Mouse (Mus musculus) brain, adult 2 months (tissue): ENCODE measurements around the gene Slco3a1.

ENCODE experiments used
- DNase-seq: peaks from one replicate; pipeline ENCODE4 v3.0.0; 2011; ENCODE audit warnings: low read depth, low spot score

Slco3a1 gene

DNA sequence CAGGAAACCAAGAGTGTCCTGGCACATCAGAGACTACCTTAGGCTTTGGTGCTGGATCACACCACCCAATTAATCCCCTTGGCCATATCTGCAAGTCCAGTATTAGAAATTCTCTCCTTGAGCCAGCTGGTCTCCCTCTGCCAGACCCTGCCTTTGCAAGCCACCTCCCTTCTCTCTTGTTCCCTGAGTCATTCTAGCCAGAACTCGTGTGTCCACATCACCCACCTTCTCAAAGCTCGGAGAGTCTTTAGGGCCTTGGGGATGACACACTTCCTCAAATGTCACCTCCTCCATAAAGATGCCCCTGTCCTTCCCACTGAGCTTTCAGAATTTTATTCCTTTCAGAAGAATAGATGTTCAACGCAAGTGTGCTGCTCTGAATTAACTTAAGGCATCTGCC is 172.3 kb downstream of the Slco3a1 start:
- DNase-seq: peak; percentile 76

DNA sequence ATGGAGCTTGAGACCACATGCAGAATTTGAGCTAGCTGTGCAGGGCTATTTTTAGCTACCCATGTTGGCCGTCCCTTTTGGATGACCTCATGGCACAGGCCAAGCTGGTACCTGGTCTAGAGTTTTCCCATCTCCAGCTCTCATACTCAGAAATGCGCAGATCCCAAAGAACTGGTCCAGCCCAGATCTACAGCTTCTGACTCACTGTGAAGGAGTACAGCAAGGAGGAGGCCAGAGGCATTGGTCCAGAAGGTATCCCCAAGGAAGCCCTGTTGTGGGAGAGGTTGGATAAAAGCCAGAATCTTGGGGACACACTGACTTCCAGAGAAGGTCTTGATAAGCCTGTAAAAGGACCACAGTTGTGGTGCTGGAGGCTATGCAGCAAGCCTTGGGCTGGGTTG is 172.7 kb downstream of the Slco3a1 start:
- peak; percentile 92 for DNase-seq

DNA sequence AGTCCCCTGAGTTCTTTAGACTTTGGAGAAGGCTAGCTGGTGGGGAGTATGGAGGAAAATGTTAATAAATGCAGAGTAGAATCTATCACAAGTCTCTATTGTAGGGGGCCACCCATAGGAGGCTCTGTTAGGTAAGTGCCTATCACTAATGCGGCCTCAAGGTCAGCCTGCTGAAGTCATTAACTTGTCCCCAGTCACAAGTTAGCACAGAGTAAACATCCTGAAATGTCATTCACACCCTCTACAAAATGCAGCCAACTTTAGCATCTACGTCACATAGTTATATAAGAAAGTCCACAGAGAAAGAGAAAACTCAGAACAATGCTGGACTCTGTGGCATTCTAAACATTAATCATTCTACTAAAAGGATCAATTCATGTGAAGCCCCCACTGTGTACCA is 173.5 kb downstream of the Slco3a1 start:
- DNase-seq: no peak

DNA sequence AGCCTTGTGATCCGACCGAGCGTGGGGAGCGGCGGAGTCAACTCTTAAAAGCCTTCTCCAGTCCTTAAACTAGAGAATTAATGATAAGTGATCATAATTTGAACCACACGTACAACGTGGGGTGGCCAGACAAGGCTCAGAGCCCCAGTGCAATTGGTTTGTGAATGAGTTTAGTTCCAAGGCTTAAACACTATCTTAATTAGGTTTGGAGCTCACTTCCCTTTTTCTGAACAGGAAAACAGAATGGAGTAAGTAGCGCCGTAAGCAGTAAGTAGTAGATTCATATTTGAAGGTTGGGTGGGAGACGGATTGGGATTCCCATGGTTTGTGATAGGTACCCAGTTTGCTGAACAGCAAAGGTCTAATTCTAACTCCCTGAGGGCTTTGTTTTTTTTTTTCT is 176.7 kb downstream of the Slco3a1 start:
- DNase-seq: no peak

DNA sequence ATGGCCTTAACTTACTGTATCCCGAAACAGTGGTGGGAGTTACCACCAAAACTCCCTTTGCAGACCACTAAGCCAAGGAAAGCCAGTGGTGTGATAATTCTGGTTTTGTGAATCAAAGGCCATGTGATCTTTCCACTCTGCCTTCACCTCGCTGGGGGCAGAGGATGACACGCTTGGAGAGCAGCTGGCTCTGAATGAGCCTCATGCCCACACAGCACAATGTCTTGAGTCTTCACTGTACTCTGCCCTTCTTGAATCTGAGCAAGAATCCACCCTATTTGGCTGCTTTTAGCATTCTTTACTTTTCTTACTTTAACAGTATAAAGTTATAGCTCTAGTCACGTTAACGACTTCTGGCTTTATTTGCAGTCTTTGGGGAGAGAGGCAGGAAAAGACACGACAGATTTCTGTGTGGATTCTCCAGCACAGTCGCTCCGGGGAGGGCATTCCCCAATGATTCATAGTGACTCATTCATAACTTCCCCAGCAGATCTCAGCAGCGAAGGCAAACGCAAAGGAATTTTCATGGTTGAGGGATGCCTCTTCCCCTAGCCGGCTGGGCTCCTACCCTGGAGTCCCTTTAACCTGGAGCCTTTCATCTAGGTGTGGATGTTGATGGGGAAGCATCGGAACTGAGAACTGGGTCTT is 178.1 kb downstream of the Slco3a1 start:
- peak; percentile 89 for DNase-seq

DNA sequence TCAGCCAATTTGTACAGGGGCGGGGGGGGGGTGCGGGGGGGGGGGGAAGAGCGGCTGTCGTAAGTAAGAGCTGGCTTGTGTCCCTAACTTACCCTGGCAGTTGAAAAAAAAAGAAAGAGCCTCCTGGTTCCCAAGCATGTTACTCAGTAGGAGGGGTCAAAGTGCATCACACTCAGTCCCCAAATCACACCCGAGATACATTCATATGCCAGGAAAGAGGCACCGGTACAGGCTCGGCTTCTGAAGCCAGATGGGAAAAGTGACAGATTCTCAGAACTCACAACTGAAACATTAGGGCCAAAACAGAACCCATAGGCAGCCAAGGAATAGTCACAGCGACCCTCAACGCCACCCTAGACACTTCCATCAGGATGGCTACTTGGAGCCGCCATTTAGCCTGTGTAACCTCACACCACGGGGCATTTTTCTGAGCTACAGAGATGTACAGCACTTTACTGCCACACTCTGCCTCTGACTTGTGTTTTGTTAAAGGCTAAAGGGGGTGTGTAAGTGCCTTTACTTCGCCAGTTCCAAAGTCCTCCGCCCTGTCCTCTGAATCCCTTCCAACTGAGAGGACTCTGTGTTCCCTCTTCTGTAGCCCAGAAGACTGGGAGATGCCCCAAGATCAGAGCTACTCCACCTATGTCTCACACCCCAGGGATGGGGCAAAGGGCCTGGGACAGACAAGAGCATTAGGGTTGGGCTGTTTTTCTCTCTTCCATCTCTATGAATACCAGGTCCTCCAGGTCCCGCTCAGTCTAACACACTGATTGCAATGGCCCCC is 179.2 kb downstream of the Slco3a1 start:
- no peak for DNase-seq

DNA sequence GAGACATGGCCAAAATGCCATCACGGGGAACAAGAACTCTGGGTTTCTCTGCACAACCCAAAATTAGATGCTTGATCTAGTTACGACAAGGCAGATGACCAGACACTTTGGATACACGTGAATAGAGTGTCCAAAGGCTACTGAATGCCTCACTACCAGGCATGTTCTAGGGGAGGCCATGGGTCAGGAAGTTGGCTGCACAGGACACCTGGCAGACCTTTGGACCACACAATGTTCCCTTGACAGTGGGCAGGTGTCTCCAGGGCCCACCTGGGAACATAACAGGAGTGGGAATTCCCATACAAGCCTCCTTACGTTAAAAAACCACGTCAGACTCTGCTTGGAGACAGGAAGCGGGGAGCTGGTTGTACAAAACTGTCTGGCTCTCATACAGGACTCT is 181.5 kb downstream of the Slco3a1 start:
- no peak for DNase-seq

DNA sequence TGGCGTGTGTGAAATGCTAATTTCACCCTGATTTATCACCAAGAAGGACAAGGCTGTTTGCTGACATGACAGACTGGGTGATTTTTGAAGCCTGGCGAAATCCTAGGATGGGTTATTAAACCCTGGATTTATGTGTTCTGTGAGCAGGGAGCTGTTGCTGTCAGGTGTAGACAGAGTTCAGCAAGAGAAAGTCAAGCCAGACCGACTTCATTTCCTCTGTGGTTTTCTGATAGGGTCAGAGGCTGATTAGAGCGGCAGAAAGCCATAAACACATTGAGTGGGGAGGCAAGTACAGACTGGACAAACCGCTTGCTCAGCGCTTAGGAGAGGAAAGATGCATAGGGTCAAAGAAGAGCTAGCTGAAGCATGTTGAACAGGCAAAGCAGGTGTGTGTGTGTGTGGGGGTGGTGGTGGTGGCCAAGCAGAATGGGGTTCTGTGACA is 182.4 kb downstream of the Slco3a1 start:
- DNase-seq: no peak

DNA sequence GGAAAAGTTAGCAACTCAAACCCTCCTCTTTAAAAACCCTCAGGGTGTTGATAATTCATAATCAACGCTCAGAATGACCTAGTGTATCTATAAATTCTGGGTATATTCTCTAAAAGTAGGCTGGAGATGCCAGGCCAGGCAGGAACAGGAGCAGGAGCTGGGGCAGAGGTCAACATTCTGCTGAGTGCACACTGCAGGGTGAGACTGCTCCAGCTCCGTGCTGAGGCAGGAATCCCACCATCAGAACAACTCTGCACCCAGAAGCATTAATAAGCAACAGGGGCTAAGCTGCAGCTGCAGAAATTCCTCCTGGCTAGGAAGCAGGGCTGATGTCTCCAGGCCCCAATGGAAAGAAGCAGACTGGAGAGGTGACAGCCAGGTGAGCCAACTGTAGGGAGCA is 182.9 kb downstream of the Slco3a1 start:
- DNase-seq: no peak

DNA sequence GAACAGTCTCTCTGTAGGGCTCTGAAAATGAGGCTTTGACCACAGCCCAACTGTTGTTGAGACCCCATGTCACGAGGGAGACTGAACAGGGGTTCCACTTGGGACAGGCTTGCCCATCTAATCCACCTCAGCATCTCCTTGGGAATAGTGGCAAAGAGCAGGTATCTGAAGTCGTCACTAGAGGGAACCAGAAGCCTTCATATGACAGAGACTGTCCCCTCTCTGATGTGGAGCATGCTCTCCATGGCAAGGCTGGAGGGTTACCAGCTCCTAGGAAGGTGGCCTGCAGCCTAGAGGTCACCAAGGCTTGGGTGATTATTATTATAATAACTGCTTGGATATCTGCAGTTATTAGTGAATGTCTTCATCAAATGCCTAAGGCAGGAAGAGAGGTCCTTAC is 183.4 kb downstream of the Slco3a1 start:
- peak; percentile 89 for DNase-seq

DNA sequence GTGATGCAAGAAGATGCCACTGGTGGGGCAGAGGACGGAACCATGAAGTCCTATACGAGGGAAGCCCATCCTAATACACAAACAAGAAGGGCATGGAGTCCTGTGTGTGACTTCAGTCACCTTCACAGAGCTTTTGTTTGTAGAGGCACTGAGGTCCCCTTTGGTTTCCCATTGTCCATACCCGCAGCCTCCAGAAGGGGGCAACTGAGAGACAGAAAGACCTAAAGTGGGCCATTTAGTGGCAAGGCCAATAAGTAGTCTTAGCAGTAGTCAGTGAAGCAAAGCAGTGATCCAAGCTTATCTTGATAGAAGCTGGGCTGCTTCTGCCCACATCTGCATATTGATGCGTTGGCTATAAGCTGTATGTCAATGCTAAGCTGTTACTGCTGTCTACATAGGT is 184.9 kb downstream of the Slco3a1 start:
- peak; percentile 58 for DNase-seq

DNA sequence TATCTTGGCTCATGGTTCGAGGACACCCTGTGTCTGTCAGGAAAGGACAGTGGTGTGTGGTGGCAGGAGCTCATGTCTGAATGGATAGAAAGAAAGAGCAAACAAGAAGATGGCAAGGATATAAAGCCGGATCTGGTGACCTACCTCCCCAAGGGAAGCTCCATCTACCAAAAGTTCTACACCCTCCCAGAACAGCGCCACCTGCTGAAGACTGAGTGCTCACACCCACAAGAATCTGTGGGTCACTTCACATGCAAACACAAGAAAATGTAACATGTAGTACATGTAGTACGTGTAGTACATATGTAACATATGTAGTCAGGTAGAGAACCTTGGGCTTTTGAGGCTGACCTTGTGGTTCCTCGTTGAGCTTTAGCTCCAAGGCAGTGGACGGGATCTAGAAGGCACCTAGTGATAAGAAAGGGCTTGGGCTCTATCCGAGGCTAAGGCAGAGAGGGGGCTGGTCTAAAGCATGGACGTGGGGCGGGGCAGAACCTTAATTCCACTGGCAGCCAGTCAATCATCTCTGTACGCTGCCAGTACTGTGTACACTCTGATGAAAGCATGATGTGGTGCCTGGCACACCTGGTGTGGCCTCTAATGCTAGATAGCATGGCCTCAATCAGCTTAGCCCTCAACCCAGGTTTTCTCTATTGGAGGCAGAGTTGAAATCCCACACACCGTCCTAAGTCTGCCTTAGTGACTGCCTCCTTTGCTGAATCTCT is 186.2 kb downstream of the Slco3a1 start:
- DNase-seq: no peak

DNA sequence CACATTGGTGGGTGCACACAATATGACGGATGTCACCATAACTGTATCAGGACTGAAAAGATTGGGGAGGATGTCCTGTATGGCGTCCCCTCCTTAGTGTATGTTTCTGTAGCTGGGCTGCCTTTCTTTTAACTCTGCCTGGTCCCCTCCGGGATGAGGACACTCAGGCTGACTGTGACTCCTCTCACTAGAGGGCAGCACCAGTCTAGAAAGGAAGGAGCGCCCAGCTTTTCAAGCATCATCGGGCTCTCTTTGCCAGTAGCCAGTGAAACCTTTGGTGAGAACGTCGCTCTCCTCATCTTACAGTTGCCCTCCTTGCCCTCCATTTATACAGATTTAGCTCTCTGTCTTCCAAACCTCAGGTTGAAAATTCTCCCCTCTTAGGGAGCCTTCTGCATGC is 187.2 kb downstream of the Slco3a1 start:
- DNase-seq: peak; percentile 84

DNA sequence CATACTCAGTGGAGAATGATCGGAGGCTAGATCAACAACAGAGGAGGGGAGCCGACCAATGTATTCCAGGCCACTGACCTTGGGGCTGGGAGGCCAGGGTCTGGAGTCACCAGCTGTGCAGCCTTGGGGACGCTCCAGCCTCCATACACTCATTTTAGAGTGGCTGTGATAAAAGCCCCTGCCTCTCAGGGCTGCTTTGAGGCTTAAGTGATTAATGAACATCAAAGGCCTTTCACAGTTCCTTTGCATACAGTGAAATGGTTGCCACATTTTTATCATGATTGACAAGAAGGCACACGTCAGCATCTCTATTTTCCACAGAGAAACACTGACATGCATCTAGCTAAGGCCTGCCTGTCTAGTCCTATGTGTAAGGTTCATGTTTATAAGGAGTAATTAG is 189.0 kb downstream of the Slco3a1 start:
- no peak for DNase-seq

DNA sequence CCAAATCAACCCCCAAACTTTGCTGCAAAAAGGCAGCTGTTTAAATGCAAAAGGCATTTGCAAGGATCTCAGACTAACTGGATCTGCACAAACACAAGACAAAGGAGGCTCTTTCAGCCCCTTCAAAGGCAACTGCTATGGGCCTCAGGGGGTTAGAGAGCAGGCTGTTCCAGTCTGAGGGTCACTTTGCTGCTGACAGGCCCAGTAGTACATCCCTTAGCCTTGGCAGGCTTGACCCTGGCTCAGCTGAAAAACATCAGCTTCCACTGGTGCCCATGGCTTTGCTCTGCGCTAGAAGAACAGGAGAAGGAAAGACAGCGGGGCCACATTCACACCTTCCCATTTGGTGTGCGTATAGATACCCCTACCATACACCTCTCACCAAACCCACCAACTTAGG is 189.6 kb downstream of the Slco3a1 start:
- DNase-seq: no peak

DNA sequence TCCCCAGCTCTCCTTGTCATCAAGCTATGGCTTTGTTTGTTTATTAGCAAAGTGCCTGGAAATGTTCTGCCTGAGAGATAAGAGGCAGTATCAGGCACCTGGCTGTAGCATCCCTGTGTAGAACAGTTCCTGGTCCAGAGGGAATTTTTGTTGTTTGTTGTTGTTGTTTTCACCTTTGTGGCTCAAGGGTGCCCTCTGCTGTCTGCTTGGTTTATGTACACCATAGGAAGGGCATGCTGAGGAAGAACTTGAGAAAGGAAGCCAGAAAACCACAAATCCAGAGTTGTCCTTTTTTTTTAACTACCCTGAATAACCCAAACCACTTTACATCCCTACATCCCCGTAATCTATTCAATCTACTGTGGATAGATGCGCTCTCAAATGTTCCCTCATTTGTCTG is 191.1 kb downstream of the Slco3a1 start:
- peak; percentile 54 for DNase-seq

DNA sequence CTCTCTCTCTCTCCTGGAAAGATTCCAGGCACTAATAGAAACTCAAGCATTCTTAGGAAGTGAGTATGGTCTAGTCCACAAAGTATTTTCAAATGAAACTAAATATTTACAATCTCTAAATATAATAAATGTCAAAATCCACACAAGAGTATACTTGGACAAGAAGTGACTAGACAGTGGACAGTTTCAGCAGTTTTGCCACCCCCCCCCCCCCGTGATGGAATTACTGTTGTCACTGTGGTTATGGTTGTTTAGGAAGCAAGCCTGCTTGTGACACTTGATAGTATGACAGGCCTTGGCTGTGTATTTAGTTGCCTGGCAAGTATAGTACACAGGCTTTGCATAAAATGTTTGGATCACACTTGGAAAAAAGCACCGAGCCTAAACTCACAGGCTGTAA is 192.9 kb downstream of the Slco3a1 start:
- DNase-seq: no peak

DNA sequence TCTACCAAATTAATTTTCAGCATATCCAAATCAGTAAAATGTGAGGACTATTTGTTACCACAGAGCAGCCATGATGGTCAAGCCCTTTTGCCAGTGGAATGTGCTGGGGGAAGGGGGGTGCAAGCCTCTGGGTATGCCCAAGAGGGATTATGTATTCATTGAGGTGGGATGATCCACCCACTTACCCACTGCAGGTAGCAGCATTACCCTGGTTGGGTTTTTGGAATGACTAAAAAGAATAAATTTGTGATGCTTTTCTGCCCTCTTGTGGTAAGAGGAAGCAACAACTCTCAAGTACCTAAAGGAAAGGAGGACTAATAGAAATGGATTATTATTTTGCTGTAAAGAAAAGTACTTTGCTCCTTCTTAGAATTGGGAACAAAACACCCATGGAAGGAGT is 197.6 kb downstream of the Slco3a1 start:
- DNase-seq: peak; percentile 61

DNA sequence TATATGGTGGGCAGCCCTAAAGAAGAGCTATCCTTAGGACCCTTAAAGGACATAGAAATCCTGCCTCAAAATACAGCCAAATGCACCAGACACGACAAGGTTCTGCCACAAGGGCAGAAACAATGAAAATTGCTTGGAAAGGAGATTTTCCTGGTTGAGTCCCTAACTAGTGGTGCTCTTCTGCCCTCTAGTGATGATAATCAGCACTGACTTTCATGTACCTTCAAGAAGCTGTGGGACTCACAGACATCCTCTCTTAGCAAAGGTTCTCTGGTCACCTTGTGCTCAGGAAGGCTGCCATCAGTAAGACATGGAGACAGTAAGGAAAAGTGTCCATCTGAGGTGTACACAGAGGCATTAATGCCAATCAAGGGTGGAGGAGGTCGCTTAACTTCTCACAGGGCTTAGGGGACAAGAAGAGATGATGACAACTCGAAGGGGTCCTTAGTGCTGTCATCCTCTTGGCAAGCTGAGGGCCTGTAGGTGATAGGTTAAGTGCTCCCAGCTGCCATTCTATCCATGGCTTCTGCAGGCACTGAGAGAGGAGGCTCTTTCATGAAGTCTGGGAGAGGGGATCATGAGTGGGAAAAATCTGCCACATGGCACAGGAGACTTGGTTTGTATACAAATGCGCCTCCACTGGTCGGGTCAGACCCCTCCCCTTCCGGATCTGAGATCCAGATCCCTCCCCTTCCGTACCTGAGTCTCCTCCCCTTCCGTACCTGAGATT is 199.9 kb downstream of the Slco3a1 start:
- peak; percentile 89 for DNase-seq

DNA sequence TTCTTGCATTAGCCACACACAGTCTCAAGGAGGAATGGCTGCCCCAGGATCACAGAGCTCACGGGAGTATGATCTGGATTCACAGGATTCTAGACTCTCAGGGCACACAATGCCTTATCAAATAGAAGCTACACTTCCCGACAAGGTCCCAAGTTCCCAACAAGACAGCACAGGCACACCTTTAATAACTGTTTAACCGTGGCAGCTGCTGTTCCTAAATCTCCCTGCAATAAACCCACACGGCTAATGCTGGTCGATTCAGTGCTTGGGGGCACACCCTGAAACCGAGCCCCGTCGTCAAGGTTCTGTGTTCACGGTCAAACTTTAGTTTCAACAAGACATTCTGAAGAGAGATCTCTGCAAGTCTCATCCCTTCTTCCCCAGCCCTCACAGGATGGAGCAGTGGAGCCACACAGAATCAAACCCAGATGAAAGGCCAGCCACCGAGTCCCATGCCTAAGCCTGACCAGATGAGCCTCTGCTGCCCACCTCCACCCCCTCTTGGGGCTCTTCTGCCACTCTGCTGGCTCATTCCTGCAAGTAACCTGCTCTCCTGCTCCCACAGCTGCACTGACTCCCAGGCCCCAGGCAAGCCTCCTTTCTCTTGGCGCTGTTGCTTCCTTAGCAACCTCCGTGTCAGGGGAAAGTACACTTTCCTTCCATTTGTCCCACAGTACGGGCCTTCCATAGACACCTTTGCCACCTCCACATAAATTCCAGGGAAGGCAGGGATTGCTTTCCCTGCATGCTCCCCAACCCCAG is 200.7 kb downstream of the Slco3a1 start:
- DNase-seq: no peak

DNA sequence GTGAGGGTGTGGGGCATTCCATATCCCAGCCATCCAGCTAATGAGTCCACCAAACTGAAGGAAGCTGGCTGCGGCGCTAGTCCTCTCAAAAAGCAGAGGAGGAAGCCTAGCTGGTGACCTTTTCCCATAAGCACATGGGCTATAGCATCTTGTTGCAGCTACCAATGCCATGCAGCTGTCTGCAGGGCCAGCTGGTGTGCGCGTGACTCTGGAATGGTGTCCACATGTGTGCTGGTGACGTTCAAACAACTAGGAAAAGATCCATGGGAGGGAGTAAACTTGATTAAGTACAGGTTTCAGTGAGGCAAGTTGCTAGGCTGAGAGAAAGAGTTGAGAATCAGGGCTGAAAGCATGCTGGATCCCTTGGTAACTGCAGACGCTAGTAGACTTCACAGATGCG is 201.3 kb downstream of the Slco3a1 start:
- DNase-seq: no peak
